Comparison of ENCODE assay signal across 8 mouse cellular contexts in genomic region chr13:93772861-93773260, GRCm38 (mm10). TPM values are rescaled to one million over a fixed set of nuclear protein-coding genes. Genes with fewer than 3 reads are reported as not detected.
DNase-seq lines count a peak whose midpoint lies in the region; ATAC-seq lines count a peak whose summit lies in the region.

No protein-coding gene starts in this region.

- WGBS in hindbrain, embryonic 12.5 days = 82% methylated on average over 7 of the region's 7 CpGs
- 84% methylated on average over 7 of the region's 7 CpGs for WGBS in hindbrain, embryonic 11.5 days
- WGBS in forebrain, embryonic 16.5 days = 77% methylated on average over 7 of the region's 7 CpGs
- WGBS in liver, embryonic 16.5 days (ENCODE audit: insufficient replicate concordance) = 48% methylated on average over 7 of the region's 7 CpGs

- no peaks in the 10 kb centered on the region for H3K36me3 ChIP-seq in hindbrain, embryonic 12.5 days
- no peaks in the 10 kb centered on the region for H3K36me3 ChIP-seq in hindbrain, embryonic 11.5 days (ENCODE audit: control insufficient read depth, insufficient read depth, low read length)
- H3K36me3 ChIP-seq in forebrain, embryonic 16.5 days (ENCODE audit: control insufficient read depth, insufficient read depth) = no peaks in the 10 kb centered on the region
- no peaks in the 10 kb centered on the region for H3K36me3 ChIP-seq in liver, embryonic 16.5 days (ENCODE audit: control insufficient read depth, insufficient read depth)

- peaks cover 3% of the 10 kb centered on the region; the same call in 1 of the 2 replicates for H3K27me3 ChIP-seq in hindbrain, embryonic 12.5 days
- no peaks in the 10 kb centered on the region for H3K27me3 ChIP-seq in hindbrain, embryonic 11.5 days (ENCODE audit: control insufficient read depth, insufficient read depth, low read length)
- no peaks in the 10 kb centered on the region for H3K27me3 ChIP-seq in forebrain, embryonic 16.5 days (replicated peaks; ENCODE audit: control insufficient read depth, insufficient read depth, low read length)
- peaks cover 6% of the 10 kb centered on the region for H3K27me3 ChIP-seq in liver, embryonic 16.5 days (ENCODE audit: control insufficient read depth, insufficient read depth, low read depth, low read length)

- no peak for DNase-seq in hindbrain, embryonic 11.5 days (ENCODE audit: low spot score)
- peak; percentile 67 for DNase-seq in brain, adult 2 months (ENCODE audit: low read depth, low spot score)
- no peak for DNase-seq in layer of hippocampus, adult 9-11 months
- DNase-seq in retina, embryonic 14.5 days (ENCODE audit: low spot score) = no peak
- DNase-seq in layer of hippocampus, postnatal 14 days (ENCODE audit: low spot score in 2 of 2) = no peak

- peak overlapping the region; percentile 91; the same call in 1 of the 2 replicates for H3K4me2 ChIP-seq in hindbrain, embryonic 12.5 days (replicated peaks)
- H3K4me2 ChIP-seq in hindbrain, embryonic 11.5 days (replicated peaks; ENCODE audit: low read depth, low read length) = no peak overlapping the region
- H3K4me2 ChIP-seq in forebrain, embryonic 16.5 days (ENCODE audit: low read length) = peak overlapping the region; percentile 97
- peak overlapping the region; percentile 88; the same call in 1 of the 2 replicates for H3K4me2 ChIP-seq in liver, embryonic 16.5 days (ENCODE audit: low read depth, low read length)

- H3K4me1 ChIP-seq in hindbrain, embryonic 12.5 days = peaks cover 10% of the 10 kb centered on the region; the same call in 1 of the 2 replicates
- no peaks in the 10 kb centered on the region for H3K4me1 ChIP-seq in hindbrain, embryonic 11.5 days (replicated peaks; ENCODE audit: control insufficient read depth, insufficient read depth, low read length)
- peaks cover 12% of the 10 kb centered on the region for H3K4me1 ChIP-seq in forebrain, embryonic 16.5 days (replicated peaks; ENCODE audit: control insufficient read depth, insufficient read depth, low read length)
- H3K4me1 ChIP-seq in liver, embryonic 16.5 days (ENCODE audit: control insufficient read depth, low read depth, low read length) = peaks cover 2% of the 10 kb centered on the region; the same call in 1 of the 2 replicates

- H3K27ac ChIP-seq in hindbrain, embryonic 12.5 days = no peak overlapping the region
- H3K27ac ChIP-seq in hindbrain, embryonic 11.5 days (ENCODE audit: low read depth, low read length) = no peak overlapping the region
- no peak overlapping the region for H3K27ac ChIP-seq in forebrain, embryonic 16.5 days (ENCODE audit: low read length)
- no peak overlapping the region for H3K27ac ChIP-seq in liver, embryonic 16.5 days (ENCODE audit: low read length)

- ATAC-seq in hindbrain, embryonic 12.5 days (ENCODE audit: low FRiP score) = no peak
- no peak for ATAC-seq in hindbrain, embryonic 11.5 days (ENCODE audit: low FRiP score)
- ATAC-seq in forebrain, embryonic 16.5 days = no peak
- no peak for ATAC-seq in liver, embryonic 16.5 days (ENCODE audit: low read depth)

- no peaks in the 10 kb centered on the region for H3K9me3 ChIP-seq in hindbrain, embryonic 12.5 days (replicated peaks)
- no peaks in the 10 kb centered on the region for H3K9me3 ChIP-seq in hindbrain, embryonic 11.5 days (ENCODE audit: control insufficient read depth, low read length)
- no peaks in the 10 kb centered on the region for H3K9me3 ChIP-seq in forebrain, embryonic 16.5 days (ENCODE audit: control insufficient read depth, low read length)
- no peaks in the 10 kb centered on the region for H3K9me3 ChIP-seq in liver, embryonic 16.5 days (replicated peaks; ENCODE audit: control insufficient read depth, low read length)

- H3K4me3 ChIP-seq in hindbrain, embryonic 12.5 days = no peak overlapping the region
- no peak overlapping the region for H3K4me3 ChIP-seq in hindbrain, embryonic 11.5 days (ENCODE audit: low read depth, low read length)
- no peak overlapping the region; the same call in none of the 2 replicates for H3K4me3 ChIP-seq in forebrain, embryonic 16.5 days (replicated peaks; ENCODE audit: low read length)
- no peak overlapping the region; the same call in 1 of the 2 replicates for H3K4me3 ChIP-seq in liver, embryonic 16.5 days (ENCODE audit: low read depth, low read length)

- H3K9ac ChIP-seq in hindbrain, embryonic 12.5 days = no peak overlapping the region
- H3K9ac ChIP-seq in hindbrain, embryonic 11.5 days (ENCODE audit: low read depth, low read length) = no peak overlapping the region
- H3K9ac ChIP-seq in forebrain, embryonic 16.5 days (replicated peaks; ENCODE audit: low read depth, low read length) = no peak overlapping the region
- H3K9ac ChIP-seq in liver, embryonic 16.5 days (ENCODE audit: low read depth, low read length) = no peak overlapping the region

RNA-seq across cellular contexts. Expression of gene Arsb, which starts 1.4 kb away (rescaled TPM):
- polyA plus RNA-seq in hindbrain, embryonic 12.5 days (2016; fragmentation: Nextera tagmentation; extraction: Ambion mirVana) = 8.8 and 9.5 TPM in 2 replicates
- 6.4 and 7.0 TPM in 2 replicates for polyA plus RNA-seq in hindbrain, embryonic 11.5 days (2014; fragmentation: Nextera tagmentation; extraction: Ambion mirVana)
- polyA plus RNA-seq in forebrain, embryonic 16.5 days (2015; fragmentation: Nextera tagmentation; extraction: Ambion mirVana) = 9.7 and 10.2 TPM in 2 replicates
- polyA plus RNA-seq in liver, embryonic 16.5 days (2015; fragmentation: Nextera tagmentation; extraction: Ambion mirVana) = 3.7 and 5.5 TPM in 2 replicates
- 100 to 1,000 TPM; 106 to 114 TPM for total RNA-seq in layer of hippocampus, postnatal 14 days (2021)
